ENCODE assay signal across 8 mouse cellular contexts in the genomic region with DNA sequence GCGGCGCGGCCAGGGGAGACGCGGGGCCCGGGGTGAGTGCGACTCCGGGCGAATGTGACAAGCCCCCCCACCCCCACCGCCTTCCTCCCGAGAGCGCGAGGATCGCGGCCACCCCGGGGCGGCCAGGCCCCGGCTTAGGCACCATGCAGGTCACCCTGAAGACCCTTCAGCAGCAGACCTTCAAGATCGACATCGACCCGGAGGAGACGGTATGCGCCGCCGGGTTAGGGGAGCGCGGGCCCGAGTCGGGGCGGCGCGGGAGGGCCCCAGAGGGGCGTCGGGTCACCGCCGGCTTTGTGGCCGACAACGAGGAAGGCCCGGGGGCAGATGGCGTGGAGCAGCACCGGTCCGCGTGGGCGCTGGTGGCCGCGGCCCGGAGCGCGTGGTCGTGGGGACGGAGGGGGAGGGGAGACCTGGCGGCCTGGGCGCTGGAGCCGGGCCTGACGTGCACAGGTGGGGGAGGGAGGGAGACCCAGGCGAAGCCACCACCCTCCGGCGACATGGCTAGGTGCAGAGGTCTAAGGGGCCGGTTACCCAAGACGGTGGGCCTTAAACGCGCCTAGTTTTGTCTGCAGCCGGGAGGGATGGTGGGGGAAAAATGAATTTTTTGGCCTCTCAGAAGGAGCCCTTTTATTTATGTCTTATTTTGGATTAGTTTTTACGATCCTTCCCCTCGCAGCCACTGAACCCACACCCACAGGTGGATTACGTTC. TPM values are rescaled to one million over a fixed set of nuclear protein-coding genes. Genes with fewer than 3 reads are reported as not detected.
DNase-seq lines count a peak whose midpoint lies in the region; ATAC-seq and TF ChIP-seq lines count a peak whose summit lies in the region.

No protein-coding gene starts in this region.

- ATAC-seq in forebrain, embryonic 15.5 days (replicated peaks), result peak; percentile 4; the same call in 1 of the 2 replicates
- peak; percentile 68 for ATAC-seq in midbrain, embryonic 15.5 days (replicated peaks)

- peaks cover 30% of the 10 kb centered on the region for H3K4me1 ChIP-seq in forebrain, embryonic 15.5 days
- H3K4me1 ChIP-seq in liver, adult 2 months (ENCODE audit: control insufficient read depth, insufficient read depth, low read length), result peaks cover 22% of the 10 kb centered on the region
- H3K4me1 ChIP-seq in midbrain, embryonic 15.5 days, result peaks cover 32% of the 10 kb centered on the region

- intact Hi-C loops in heart, postnatal 25 days (cut with DNase I), result loop anchor here (5.0 kb wide), 1 partner anchor 182 kb away; a partner anchor contains a TSS

- H3K36me3 ChIP-seq in forebrain, embryonic 15.5 days, result no peaks in the 10 kb centered on the region
- H3K36me3 ChIP-seq in liver, adult 2 months (ENCODE audit: control insufficient read depth, insufficient read depth, low read length), result no peaks in the 10 kb centered on the region
- H3K36me3 ChIP-seq in midbrain, embryonic 15.5 days (replicated peaks), result no peaks in the 10 kb centered on the region
- H3K36me3 ChIP-seq in splenic B cell, adult 2 months (ENCODE audit: control insufficient read depth, insufficient read depth, low read length, poor library complexity, severe bottlenecking), result no peaks in the 10 kb centered on the region; the same call in 1 of the 2 replicates

- peak overlapping the region; percentile 92 for H3K4me3 ChIP-seq in forebrain, embryonic 15.5 days
- H3K4me3 ChIP-seq in liver, adult 2 months (ENCODE audit: insufficient read depth, low read depth, low read length), result peak overlapping the region; percentile 92
- H3K4me3 ChIP-seq in midbrain, embryonic 15.5 days, result peak overlapping the region; percentile 69

- DNase-seq in heart, adult 9 months (ENCODE audit: low spot score in 2 of 2), result peak; percentile 36 to 43
- DNase-seq in heart, postnatal 25 days (ENCODE audit: low spot score), result no peak
- peak; percentile 58 to 75 for DNase-seq in adrenal gland, postnatal 36 days
- DNase-seq in induced T-regulatory cell, adult 2 months (ENCODE audit: low read depth), result peak; percentile 81
- DNase-seq in liver, adult 2 months (ENCODE audit: extremely low read depth, low read depth, low spot score), result peak; percentile 67
- peak; percentile 70 for DNase-seq in splenic B cell, adult 2 months (ENCODE audit: low read depth, low spot score)

- H3K79me2 ChIP-seq in liver, adult 2 months (ENCODE audit: control insufficient read depth, insufficient read depth, low read length), result peaks cover 21% of the 10 kb centered on the region

- peak overlapping the region; percentile 91 for H3K9ac ChIP-seq in forebrain, embryonic 15.5 days (replicated peaks)
- peak overlapping the region; percentile 90 for H3K9ac ChIP-seq in liver, adult 2 months (ENCODE audit: low read depth, low read length)
- peak overlapping the region; percentile 83 for H3K9ac ChIP-seq in midbrain, embryonic 15.5 days

- TF ChIP-seq POLR2A in liver, adult 2 months (IDR thresholded peaks at IDR 0.05; ENCODE audit: extremely low read depth, insufficient read depth, low read length), result 0 out of 2 replicates have a peak, but pooled peaks have one; percentile 13

- TF ChIP-seq CTCF in liver, adult 2 months (IDR thresholded peaks at IDR 0.05; ENCODE audit: low read depth, low read length), result no peak

- under 1% methylated on average over 64 of the region's 66 CpGs for WGBS in forebrain, embryonic 15.5 days
- under 1% methylated on average over 66 of the region's 66 CpGs for WGBS in liver, adult 2 months
- WGBS in midbrain, embryonic 15.5 days, result under 1% methylated on average over 61 of the region's 66 CpGs

- no peaks in the 10 kb centered on the region for H3K27me3 ChIP-seq in forebrain, embryonic 15.5 days
- H3K27me3 ChIP-seq in liver, adult 2 months (ENCODE audit: control insufficient read depth, insufficient read depth, low read length), result no peaks in the 10 kb centered on the region
- H3K27me3 ChIP-seq in midbrain, embryonic 15.5 days (replicated peaks), result no peaks in the 10 kb centered on the region
- H3K27me3 ChIP-seq in splenic B cell, adult 2 months (ENCODE audit: control insufficient read depth, insufficient read depth, low read length, poor library complexity, severe bottlenecking), result no peaks in the 10 kb centered on the region

- H3K9me3 ChIP-seq in forebrain, embryonic 15.5 days, result no peaks in the 10 kb centered on the region
- no peaks in the 10 kb centered on the region for H3K9me3 ChIP-seq in midbrain, embryonic 15.5 days

- H3K4me2 ChIP-seq in forebrain, embryonic 15.5 days (replicated peaks), result peak overlapping the region; percentile 60
- H3K4me2 ChIP-seq in midbrain, embryonic 15.5 days, result peak overlapping the region; percentile 68

- peak overlapping the region; percentile 94 for H3K27ac ChIP-seq in forebrain, embryonic 15.5 days (replicated peaks)
- peak overlapping the region; percentile 96 for H3K27ac ChIP-seq in liver, adult 2 months (replicated peaks; ENCODE audit: insufficient read depth, low read depth, low read length)
- H3K27ac ChIP-seq in midbrain, embryonic 15.5 days, result peak overlapping the region; percentile 94

RNA-seq across cellular contexts. Expression of a gene that starts 0.5 kb away (rescaled TPM):
- total RNA-seq in heart, postnatal 25 days (2021), result 100 to 1,000 TPM in 1 of 2 experiments, 10 to 100 TPM in 1; 94.6 to 112 TPM
- 100 to 1,000 TPM; 133 to 135 TPM for total RNA-seq in adrenal gland, postnatal 36 days (2021)
- polyA plus RNA-seq in forebrain, embryonic 15.5 days (2015; fragmentation: Nextera tagmentation; extraction: Ambion mirVana), result 86.1 and 94.0 TPM in 2 replicates
- 99.7 and 101 TPM in 2 replicates for total RNA-seq in liver, adult 2 months (2014; rRNA removed)
- polyA plus RNA-seq in liver, adult 2 months (2012; rRNA removed), result 250 and 257 TPM in 2 replicates
- 90.9 and 92.2 TPM in 2 replicates for polyA plus RNA-seq in midbrain, embryonic 15.5 days (2015; fragmentation: Nextera tagmentation; extraction: Ambion mirVana)
